15 mouse cellular contexts compared by ENCODE assay signal in the genomic region with DNA sequence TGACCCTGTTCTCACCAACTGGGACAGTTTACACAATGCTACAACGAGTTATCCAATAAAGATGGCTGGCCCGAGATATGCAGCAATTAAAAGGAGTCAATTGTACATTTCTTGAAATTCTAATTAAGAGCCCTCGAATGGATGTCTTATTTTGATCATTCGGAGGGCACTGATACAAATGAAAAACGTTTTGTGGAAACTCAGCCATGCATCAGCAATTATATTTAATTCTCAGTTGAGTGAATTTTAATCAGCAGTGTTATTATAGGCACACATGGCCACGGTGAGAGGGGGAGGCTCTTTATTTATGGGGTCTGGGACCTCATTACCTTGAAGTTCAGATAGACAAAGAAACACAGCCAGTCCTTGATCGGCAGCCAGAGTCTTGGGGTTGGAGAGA.
"Had no signal": no experiment of that assay in that cellular context is flagged by ENCODE, and none has a peak within 500 bp of the region (broad histone marks: within the 10 kb centered on the region; RNA-seq: fewer than 3 reads in every experiment).

No protein-coding gene starts in this region.

- H3K27me3 ChIP-seq: neural tube, embryonic 12.5 days; neural tube, embryonic 15.5 days; stomach, embryonic 15.5 days had no signal

- H3K27ac ChIP-seq: neural tube, embryonic 12.5 days; neural tube, embryonic 13.5 days; neural tube, embryonic 15.5 days; stomach, embryonic 15.5 days; stomach, postnatal 0 days had no signal

- H3K36me3 ChIP-seq: neural tube, embryonic 12.5 days; neural tube, embryonic 13.5 days; neural tube, embryonic 15.5 days; stomach, embryonic 15.5 days had no signal

- H3K4me3 ChIP-seq: neural tube, embryonic 12.5 days; neural tube, embryonic 13.5 days; neural tube, embryonic 15.5 days; stomach, embryonic 15.5 days had no signal

- H3K9ac ChIP-seq: neural tube, embryonic 12.5 days; neural tube, embryonic 13.5 days; neural tube, embryonic 15.5 days; stomach, embryonic 15.5 days had no signal

- H3K9me3 ChIP-seq: neural tube, embryonic 12.5 days; neural tube, embryonic 15.5 days; stomach, embryonic 15.5 days had no signal

- H3K4me2 ChIP-seq: neural tube, embryonic 12.5 days; neural tube, embryonic 13.5 days; neural tube, embryonic 15.5 days; stomach, embryonic 15.5 days had no signal

- DNase-seq: right cerebral cortex, adult 18-20 months; right cerebral cortex, postnatal 14 days; right cerebral cortex, postnatal 25 days; right cerebral cortex, postnatal 4 days; spleen, adult 18-20 months; thymus, adult 18-20 months; thymus, adult 2 months; thymus, postnatal 25 days; thymus, postnatal 36 days; thymus, postnatal 4 days had no signal
